16 mouse cellular contexts compared by ENCODE assay signal in the genomic region with DNA sequence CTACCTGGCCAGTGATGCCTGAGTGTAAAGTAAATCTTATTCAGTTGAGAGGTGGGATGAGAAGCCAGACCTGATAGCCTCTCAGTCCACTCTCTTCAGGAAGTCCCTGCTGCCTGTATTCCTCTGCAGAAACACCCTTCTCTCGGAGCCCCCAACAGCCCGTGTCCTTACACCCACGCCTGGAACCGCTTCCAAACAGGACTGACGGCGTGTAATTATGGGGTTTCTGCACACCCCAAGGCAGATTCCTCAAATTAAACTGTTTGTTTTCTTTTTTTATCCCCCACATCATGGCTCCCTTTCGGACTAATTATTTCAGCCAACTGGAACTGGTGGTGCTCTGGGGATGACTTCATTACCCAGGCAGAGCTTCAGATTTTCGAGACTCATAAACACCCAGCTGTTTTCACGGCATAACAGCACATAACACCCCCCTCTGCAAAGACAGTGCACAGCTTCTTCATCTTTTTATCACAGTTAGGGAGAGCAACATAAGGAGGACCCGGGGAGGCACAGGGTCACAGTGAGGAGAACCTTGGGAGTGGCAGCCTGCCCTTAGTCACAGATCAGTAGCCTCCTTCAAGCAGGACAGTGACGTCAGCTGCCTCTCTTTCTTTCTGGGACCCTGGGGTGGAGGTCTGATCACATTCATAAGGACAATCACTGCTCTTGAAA.
A peak's percentile ranks its signal among the peaks of the same experiment; 100 is the strongest.
DNase-seq lines count a peak whose midpoint lies in the region; ATAC-seq and TF ChIP-seq lines count a peak whose summit lies in the region.
"Had no signal": no experiment of that assay in that cellular context is flagged by ENCODE, and none has a peak within 500 bp of the region (broad histone marks: within the 10 kb centered on the region; RNA-seq: fewer than 3 reads in every experiment).

No protein-coding gene starts in this region.

- no peak overlapping the region for H3K9ac ChIP-seq in forebrain, embryonic 14.5 days (ENCODE audit: low read length)
- H3K9ac ChIP-seq in kidney, embryonic 14.5 days (ENCODE audit: low read depth, low read length): no peak overlapping the region
- H3K9ac ChIP-seq: forebrain, embryonic 12.5 days; limb, embryonic 12.5 days; lung, embryonic 15.5 days had no signal

- H3K27me3 ChIP-seq in forebrain, embryonic 10.5 days (ENCODE audit: poor library complexity, severe bottlenecking): no peaks in the 10 kb centered on the region
- H3K27me3 ChIP-seq in forebrain, embryonic 14.5 days (replicated peaks; ENCODE audit: control insufficient read depth, insufficient read depth, low read length): no peaks in the 10 kb centered on the region
- no peaks in the 10 kb centered on the region for H3K27me3 ChIP-seq in kidney, embryonic 14.5 days (ENCODE audit: control insufficient read depth, insufficient read depth, low read length)
- H3K27me3 ChIP-seq in kidney, adult 2 months (replicated peaks; ENCODE audit: control insufficient read depth, insufficient read depth, low read length): no peaks in the 10 kb centered on the region
- H3K27me3 ChIP-seq: forebrain, embryonic 12.5 days; limb, embryonic 12.5 days; lung, embryonic 15.5 days had no signal

- TF ChIP-seq CTCF in kidney, adult 2 months (conservative IDR thresholded peaks at IDR 0.05; ENCODE audit: insufficient read depth, insufficient read length, low read depth, low read length): no peak

- no peak for ATAC-seq in forebrain, embryonic 14.5 days
- 0 out of 2 replicates have a peak, but pooled peaks have one; percentile 28 for ATAC-seq in kidney, embryonic 14.5 days (ENCODE audit: low FRiP score, low TSS enrichment)

- H3K4me3 ChIP-seq in forebrain, embryonic 10.5 days: no peak overlapping the region
- H3K4me3 ChIP-seq in forebrain, embryonic 14.5 days (ENCODE audit: low read depth, low read length): no peak overlapping the region
- H3K4me3 ChIP-seq in kidney, embryonic 14.5 days (ENCODE audit: low read length): no peak overlapping the region
- H3K4me3 ChIP-seq in kidney, adult 2 months (ENCODE audit: insufficient read depth, low read depth, low read length): no peak overlapping the region
- H3K4me3 ChIP-seq: forebrain, embryonic 12.5 days; limb, embryonic 12.5 days; lung, embryonic 15.5 days; megakaryocyte, embryonic 14.5 days had no signal

- peaks cover 10% of the 10 kb centered on the region for H3K4me1 ChIP-seq in forebrain, embryonic 10.5 days
- H3K4me1 ChIP-seq in forebrain, embryonic 14.5 days (ENCODE audit: control insufficient read depth, insufficient read depth, low read length): no peaks in the 10 kb centered on the region
- peaks cover 10% of the 10 kb centered on the region for H3K4me1 ChIP-seq in kidney, embryonic 14.5 days (ENCODE audit: control insufficient read depth, insufficient read depth, low read length)
- H3K4me1 ChIP-seq in kidney, adult 2 months (ENCODE audit: control insufficient read depth, insufficient read depth, low read length): no peaks in the 10 kb centered on the region
- H3K4me1 ChIP-seq: lung, embryonic 15.5 days; megakaryocyte, embryonic 14.5 days had no signal

- no peaks in the 10 kb centered on the region for H3K9me3 ChIP-seq in forebrain, embryonic 10.5 days
- no peaks in the 10 kb centered on the region for H3K9me3 ChIP-seq in forebrain, embryonic 14.5 days (replicated peaks; ENCODE audit: control insufficient read depth, low read length)
- no peaks in the 10 kb centered on the region for H3K9me3 ChIP-seq in kidney, embryonic 14.5 days (ENCODE audit: control insufficient read depth, low read length)
- H3K9me3 ChIP-seq: forebrain, embryonic 12.5 days; limb, embryonic 12.5 days; lung, embryonic 15.5 days; megakaryocyte, embryonic 14.5 days had no signal

- DNase-seq in forebrain, embryonic 10.5 days (ENCODE audit: extremely low spot score, low spot score): no peak
- no peak for DNase-seq in forebrain, embryonic 14.5 days (ENCODE audit: low spot score)
- DNase-seq in kidney, adult 2 months: no peak
- DNase-seq in ovary, postnatal 36 days (ENCODE audit: low spot score): peak; percentile 8
- DNase-seq in ovary, adult 18-20 months (ENCODE audit: low spot score): no peak
- DNase-seq in telencephalon, adult 2 months (ENCODE audit: low read depth, low spot score): peak; percentile 40
- DNase-seq in thymus, postnatal 25 days: no peak
- DNase-seq: adrenal gland, postnatal 36 days; cerebellum, adult 2 months; embryo, embryonic 11 days had no signal

- H3K27ac ChIP-seq in forebrain, embryonic 10.5 days: 0 out of 2 replicates have a peak overlapping the region, but pooled peaks have one; percentile 20
- H3K27ac ChIP-seq in forebrain, embryonic 14.5 days (ENCODE audit: low read depth, low read length): no peak overlapping the region
- no peak overlapping the region for H3K27ac ChIP-seq in kidney, embryonic 14.5 days (ENCODE audit: low read depth, low read length)
- no peak overlapping the region for H3K27ac ChIP-seq in kidney, adult 2 months (ENCODE audit: insufficient read depth, low read depth, low read length)
- H3K27ac ChIP-seq: forebrain, embryonic 12.5 days; limb, embryonic 12.5 days; lung, embryonic 15.5 days; stomach, postnatal 0 days had no signal

- 77% methylated on average over 11 of the region's 11 CpGs for WGBS in forebrain, embryonic 10.5 days
- 67% methylated on average over 11 of the region's 11 CpGs for WGBS in forebrain, embryonic 14.5 days
- WGBS in kidney, embryonic 14.5 days: 38% methylated on average over 11 of the region's 11 CpGs
- WGBS in kidney, adult 2 months: 37% methylated on average over 11 of the region's 11 CpGs

- H3K36me3 ChIP-seq in forebrain, embryonic 10.5 days (replicated peaks): no peaks in the 10 kb centered on the region
- H3K36me3 ChIP-seq in forebrain, embryonic 14.5 days (ENCODE audit: control insufficient read depth, insufficient read depth, low read length): no peaks in the 10 kb centered on the region
- H3K36me3 ChIP-seq in kidney, embryonic 14.5 days (ENCODE audit: control insufficient read depth, insufficient read depth, low read length): no peaks in the 10 kb centered on the region
- H3K36me3 ChIP-seq in kidney, adult 2 months (ENCODE audit: control insufficient read depth, insufficient read depth, low read length): no peaks in the 10 kb centered on the region
- H3K36me3 ChIP-seq: forebrain, embryonic 12.5 days; limb, embryonic 12.5 days; lung, embryonic 15.5 days had no signal

- no peak for TF ChIP-seq POLR2A in kidney, adult 2 months (IDR thresholded peaks at IDR 0.05; ENCODE audit: low read depth, low read length)

- H3K4me2 ChIP-seq in forebrain, embryonic 14.5 days (ENCODE audit: low read length): no peak overlapping the region
- H3K4me2 ChIP-seq in kidney, embryonic 14.5 days (replicated peaks; ENCODE audit: low read depth, low read length): 0 out of 2 replicates have a peak overlapping the region, but pooled peaks have one; percentile 12
- H3K4me2 ChIP-seq: forebrain, embryonic 12.5 days; limb, embryonic 12.5 days; lung, embryonic 15.5 days had no signal

Comparison
In these comparisons a context has a peak if more than half of its experiments do, and no peak if none do; other contexts are left out.
1. DNase-seq: peak in ovary, postnatal 36 days (single experiment) and telencephalon, adult 2 months (single experiment); none in forebrain, embryonic 10.5 days (single experiment), forebrain, embryonic 14.5 days (single experiment), kidney, adult 2 months (single experiment), ovary, adult 18-20 months (single experiment) and thymus, postnatal 25 days (single experiment).